Mouse (Mus musculus): ENCODE measurements at regions not wholly inside any gene's neighbourhood (a gene's known extent, or its start where the extent isn't known, plus 50 kb on each side); places are given as distances from the start of the nearest gene placed in this dataset.

GRCm38 (mm10) chr5:28714978-28715377, 247.9 kb upstream of the Shh start:
- no peak overlapping the region for H3K27ac ChIP-seq (replicated peaks)
- H3K4me1 ChIP-seq: no peaks in the 10 kb centered on the region
- H3K27me3 ChIP-seq (replicated peaks): no peaks in the 10 kb centered on the region
- H3K9ac ChIP-seq (replicated peaks): no peak overlapping the region
- H3K4me3 ChIP-seq (replicated peaks): no peak overlapping the region
- no peaks in the 10 kb centered on the region for H3K9me3 ChIP-seq (replicated peaks)
- H3K4me2 ChIP-seq: no peak overlapping the region
- ATAC-seq (ENCODE audit: low FRiP score): no peak
- WGBS: 95% methylated on average over 4 of the region's 4 CpGs
- H3K36me3 ChIP-seq: no peaks in the 10 kb centered on the region

DNA sequence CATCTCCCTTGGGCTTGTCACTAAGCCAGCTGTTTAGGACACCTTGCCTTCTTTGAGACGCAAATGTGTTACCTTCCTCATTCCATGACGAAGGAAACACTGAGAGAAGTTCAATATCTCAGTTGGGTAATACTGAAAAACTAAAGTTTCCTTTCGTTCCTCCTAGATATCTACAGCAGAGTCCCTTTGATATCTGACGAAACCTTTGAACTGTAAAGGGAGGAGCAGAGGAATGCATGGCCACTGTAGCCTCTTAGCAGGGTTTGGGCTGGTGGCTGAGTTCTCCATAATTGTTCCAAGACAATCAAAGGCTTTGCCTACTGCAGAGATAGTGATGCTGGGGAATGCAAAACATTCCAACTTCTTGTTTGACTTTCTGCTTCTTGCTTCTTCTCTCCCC, 243.5 kb upstream of the Shh start:
- WGBS: 63% methylated on average over 4 of the region's 4 CpGs
- H3K4me3 ChIP-seq (replicated peaks): no peak overlapping the region
- no peak for ATAC-seq (ENCODE audit: low FRiP score)
- H3K9me3 ChIP-seq (replicated peaks): no peaks in the 10 kb centered on the region
- no peaks in the 10 kb centered on the region for H3K4me1 ChIP-seq
- H3K36me3 ChIP-seq: no peaks in the 10 kb centered on the region
- no peak overlapping the region for H3K4me2 ChIP-seq
- no peaks in the 10 kb centered on the region for H3K27me3 ChIP-seq (replicated peaks)
- H3K9ac ChIP-seq (replicated peaks): no peak overlapping the region
- H3K27ac ChIP-seq (replicated peaks): no peak overlapping the region

DNA sequence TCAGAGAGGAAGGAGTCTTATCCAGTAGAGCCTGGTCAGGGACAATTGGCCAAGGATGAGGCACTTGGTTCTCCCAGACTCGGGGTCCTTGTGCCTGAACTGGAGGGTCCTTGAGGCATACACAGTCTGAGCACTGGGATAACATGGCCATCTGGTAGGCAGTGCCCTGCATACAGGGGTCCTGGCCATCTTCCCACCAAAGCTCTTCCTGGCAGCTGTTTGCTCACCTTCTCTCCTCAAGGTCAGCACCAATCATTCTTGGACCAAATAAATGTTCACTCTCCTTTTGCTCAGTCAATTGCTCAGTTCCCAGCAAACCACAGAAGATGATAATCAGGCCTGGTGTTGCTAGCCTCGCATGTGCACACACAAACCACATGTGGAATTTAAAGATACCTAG, 242.6 kb upstream of the Shh start:
- no peaks in the 10 kb centered on the region for H3K4me1 ChIP-seq
- no peaks in the 10 kb centered on the region for H3K27me3 ChIP-seq (replicated peaks)
- H3K4me2 ChIP-seq: no peak overlapping the region
- H3K9ac ChIP-seq (replicated peaks): no peak overlapping the region
- no peaks in the 10 kb centered on the region for H3K9me3 ChIP-seq (replicated peaks)
- no peak overlapping the region for H3K27ac ChIP-seq (replicated peaks)
- H3K36me3 ChIP-seq: no peaks in the 10 kb centered on the region
- ATAC-seq (ENCODE audit: low FRiP score): no peak
- no peak overlapping the region for H3K4me3 ChIP-seq (replicated peaks)
- 85% methylated on average over 2 of the region's 2 CpGs for WGBS

- Histone ChIP-seq H3K9ac (replicated peaks) (no peak overlapping the region), H3K4me1 (no peaks in the 10 kb centered on the region), H3K27ac (replicated peaks) (no peak overlapping the region), H3K9me3 (replicated peaks) (no peaks in the 10 kb centered on the region), H3K27me3 (replicated peaks) (no peaks in the 10 kb centered on the region), H3K4me2 (no peak overlapping the region), H3K36me3 (no peaks in the 10 kb centered on the region), H3K4me3 (replicated peaks) (no peak overlapping the region)
- WGBS: 87% methylated on average over 1 of the region's 1 CpGs
- ATAC-seq (ENCODE audit: low FRiP score): no peak
These were observed 237.3 kb upstream of the Shh start for GRCm38 (mm10) chr5:28704359-28704758.

GRCm38 (mm10) chr5:28696966-28697365, 229.9 kb upstream of the Shh start:
- Histone ChIP-seq H3K27me3 (replicated peaks) (no peaks in the 10 kb centered on the region), H3K9me3 (replicated peaks) (no peaks in the 10 kb centered on the region), H3K36me3 (no peaks in the 10 kb centered on the region), H3K9ac (replicated peaks) (no peak overlapping the region), H3K4me3 (replicated peaks) (no peak overlapping the region), H3K27ac (replicated peaks) (no peak overlapping the region), H3K4me2 (no peak overlapping the region), H3K4me1 (no peaks in the 10 kb centered on the region)
- no peak for ATAC-seq (ENCODE audit: low FRiP score)
- WGBS: 74% methylated on average over 3 of the region's 3 CpGs

DNA sequence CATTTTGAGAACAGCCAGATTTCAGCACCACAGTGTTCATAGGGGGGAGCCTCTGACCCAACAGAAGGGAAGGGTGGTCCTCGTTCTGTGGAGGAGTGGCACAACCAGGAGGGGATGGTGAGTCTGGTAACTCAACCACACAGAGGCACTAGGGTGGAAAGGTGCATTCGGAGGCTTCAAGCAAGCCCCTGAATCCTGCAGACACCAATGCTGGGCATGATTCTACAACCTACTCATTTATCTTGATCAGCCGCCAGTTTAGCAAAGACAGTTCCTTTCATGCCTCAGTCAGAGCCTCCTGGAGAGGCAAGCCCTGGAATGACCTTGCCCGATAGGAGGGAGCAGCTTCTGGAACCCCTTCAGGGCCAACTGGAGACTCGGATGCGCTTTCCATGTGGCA, 223.1 kb upstream of the Shh start:
- Histone ChIP-seq H3K9ac (replicated peaks) (no peak overlapping the region), H3K36me3 (no peaks in the 10 kb centered on the region), H3K4me3 (replicated peaks) (no peak overlapping the region), H3K27ac (replicated peaks) (no peak overlapping the region), H3K4me1 (no peaks in the 10 kb centered on the region), H3K27me3 (replicated peaks) (no peaks in the 10 kb centered on the region), H3K9me3 (replicated peaks) (no peaks in the 10 kb centered on the region), H3K4me2 (no peak overlapping the region)
- 79% methylated on average over 6 of the region's 6 CpGs for WGBS
- ATAC-seq (ENCODE audit: low FRiP score): no peak

DNA sequence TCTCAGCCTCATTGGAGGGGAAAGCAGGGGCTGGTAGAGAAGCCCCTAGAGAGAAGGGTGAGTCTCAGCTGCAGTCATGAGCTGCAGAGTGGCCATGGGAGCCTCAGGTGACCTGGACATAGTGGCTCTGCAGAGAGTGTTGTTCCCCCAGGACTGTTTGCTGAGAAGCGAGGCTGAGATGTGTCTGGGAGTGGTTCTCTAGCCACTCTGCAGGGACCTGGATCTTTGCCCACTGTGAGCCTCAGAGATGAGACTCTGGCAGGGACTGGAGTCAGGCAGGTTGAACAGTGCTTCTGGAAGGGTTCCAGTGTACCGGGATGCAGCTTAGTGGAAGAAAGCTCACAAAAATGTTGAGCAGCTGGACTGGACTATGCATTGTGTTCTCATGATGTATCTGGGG, 222.6 kb upstream of the Shh start:
- Histone ChIP-seq H3K9ac (replicated peaks) (no peak overlapping the region), H3K4me3 (replicated peaks) (no peak overlapping the region), H3K4me1 (no peaks in the 10 kb centered on the region), H3K27me3 (replicated peaks) (no peaks in the 10 kb centered on the region), H3K4me2 (no peak overlapping the region), H3K9me3 (replicated peaks) (no peaks in the 10 kb centered on the region), H3K36me3 (no peaks in the 10 kb centered on the region), H3K27ac (replicated peaks) (no peak overlapping the region)
- WGBS: 58% methylated on average over 2 of the region's 2 CpGs
- ATAC-seq (ENCODE audit: low FRiP score): no peak

GRCm38 (mm10) chr5:28689136-28689535, 222.1 kb upstream of the Shh start:
- Histone ChIP-seq H3K4me2 (no peak overlapping the region), H3K27ac (replicated peaks) (no peak overlapping the region), H3K36me3 (no peaks in the 10 kb centered on the region), H3K9me3 (replicated peaks) (no peaks in the 10 kb centered on the region), H3K4me3 (replicated peaks) (no peak overlapping the region), H3K4me1 (no peaks in the 10 kb centered on the region), H3K9ac (replicated peaks) (no peak overlapping the region), H3K27me3 (replicated peaks) (no peaks in the 10 kb centered on the region)
- ATAC-seq (ENCODE audit: low FRiP score): no peak
- 74% methylated on average over 3 of the region's 3 CpGs for WGBS

GRCm38 (mm10) chr5:28682821-28683220, 215.8 kb upstream of the Shh start:
- no peaks in the 10 kb centered on the region for H3K36me3 ChIP-seq
- 89% methylated on average over 6 of the region's 6 CpGs for WGBS

DNA sequence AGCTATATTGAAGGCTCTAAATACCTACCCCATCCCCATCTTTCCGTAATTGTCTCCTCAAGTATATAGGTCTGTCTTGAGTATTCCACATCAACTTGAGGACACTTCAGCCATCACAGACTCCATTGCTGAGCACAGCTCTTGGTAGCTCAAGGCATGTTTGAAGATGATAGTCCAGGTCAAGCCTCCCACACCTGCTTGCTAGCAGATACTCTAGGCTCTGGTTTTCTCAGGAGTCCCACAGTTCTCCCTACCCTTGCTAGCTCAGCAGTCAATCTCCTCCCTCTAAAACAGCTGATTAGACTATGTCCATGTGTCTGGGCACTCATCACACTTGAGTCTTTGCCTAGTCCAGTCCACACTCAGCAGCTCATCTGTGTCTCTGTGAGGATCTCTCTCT, 213.3 kb upstream of the Shh start:
- H3K4me2 ChIP-seq: no peak overlapping the region
- H3K9me3 ChIP-seq (replicated peaks): no peaks in the 10 kb centered on the region
- no peak for ATAC-seq (ENCODE audit: low FRiP score)
- no peak overlapping the region for H3K4me3 ChIP-seq (replicated peaks)
- no peaks in the 10 kb centered on the region for H3K27me3 ChIP-seq (replicated peaks)
- H3K9ac ChIP-seq (replicated peaks): no peak overlapping the region
- H3K36me3 ChIP-seq: no peaks in the 10 kb centered on the region
- H3K27ac ChIP-seq (replicated peaks): no peak overlapping the region
- whole genome bisulfite sequencing: 94% methylated on average over 1 of the region's 1 CpGs
- H3K4me1 ChIP-seq: peaks cover 5% of the 10 kb centered on the region; the same call in 1 of the 2 replicates

More at GRCm38 (mm10) chr5:28682821-28683220, 215.8 kb upstream of the Shh start:
- H3K4me2 ChIP-seq: no peak overlapping the region
- H3K9me3 ChIP-seq (replicated peaks): no peaks in the 10 kb centered on the region
- H3K27me3 ChIP-seq (replicated peaks): no peaks in the 10 kb centered on the region
- no peak for ATAC-seq (ENCODE audit: low FRiP score)
- H3K9ac ChIP-seq (replicated peaks): no peak overlapping the region
- H3K4me1 ChIP-seq: peaks cover 5% of the 10 kb centered on the region; the same call in 1 of the 2 replicates
- no peak overlapping the region for H3K4me3 ChIP-seq (replicated peaks)
- no peak overlapping the region for H3K27ac ChIP-seq (replicated peaks)

DNA sequence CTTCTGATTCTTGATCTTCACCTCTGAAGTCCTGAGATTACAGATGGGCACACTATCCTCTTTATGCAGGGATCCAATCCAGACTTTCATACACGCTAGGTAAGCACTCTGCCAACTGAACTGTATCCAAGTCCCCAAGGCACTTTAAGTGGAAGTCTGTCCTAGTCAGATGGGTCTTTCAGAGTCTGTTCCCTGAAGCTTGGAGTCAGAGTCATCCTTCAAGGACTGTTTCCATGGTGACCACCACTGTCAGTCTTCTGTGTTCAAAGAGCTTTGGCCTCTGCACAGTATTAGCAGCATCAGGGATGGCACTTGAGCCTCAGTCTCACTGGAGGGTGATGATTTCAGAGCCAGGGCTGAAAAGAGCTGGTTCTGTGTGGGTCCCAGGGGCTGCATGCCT, 212.7 kb upstream of the Shh start:
- Histone ChIP-seq H3K4me2 (no peak overlapping the region), H3K27ac (replicated peaks) (no peak overlapping the region), H3K36me3 (no peaks in the 10 kb centered on the region), H3K9ac (replicated peaks) (no peak overlapping the region), H3K9me3 (replicated peaks) (no peaks in the 10 kb centered on the region), H3K4me1 (peaks cover 5% of the 10 kb centered on the region; the same call in 1 of the 2 replicates), H3K27me3 (replicated peaks) (no peaks in the 10 kb centered on the region), H3K4me3 (replicated peaks) (no peak overlapping the region)
- WGBS: 66% methylated on average over 1 of the region's 1 CpGs
- ATAC-seq (ENCODE audit: low FRiP score): peak; percentile 87

GRCm38 (mm10) chr5:28630186-28630585, 163.1 kb upstream of the Shh start:
- ATAC-seq (ENCODE audit: low FRiP score): no peak
- 93% methylated on average over 4 of the region's 4 CpGs for WGBS
- no peak overlapping the region for H3K9ac ChIP-seq (replicated peaks)

DNA sequence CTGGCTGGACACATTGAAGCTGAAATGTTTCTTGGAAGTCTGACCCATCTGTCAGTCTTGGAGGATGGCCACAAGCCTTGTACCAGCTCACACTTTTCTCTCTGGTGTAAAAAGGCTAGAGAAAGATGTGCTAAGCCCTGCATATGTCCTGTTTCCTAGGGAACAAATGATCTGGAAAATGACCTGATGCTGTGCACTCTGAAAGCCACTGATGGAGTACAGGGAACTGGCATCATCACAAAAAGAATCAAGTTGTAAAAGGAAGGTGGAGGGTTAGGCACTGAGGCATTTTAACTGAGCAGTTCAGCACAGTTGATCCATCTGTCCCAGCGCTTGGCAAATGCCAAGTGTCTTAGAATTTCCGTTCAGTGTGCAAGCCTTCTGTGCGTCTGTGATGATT, 144.8 kb upstream of the Shh start:
- no peak overlapping the region for H3K9ac ChIP-seq (replicated peaks)
- no peak overlapping the region for H3K27ac ChIP-seq (replicated peaks)
- no peaks in the 10 kb centered on the region for H3K4me1 ChIP-seq
- ATAC-seq (ENCODE audit: low FRiP score): no peak
- H3K4me2 ChIP-seq: no peak overlapping the region
- no peak overlapping the region for H3K4me3 ChIP-seq (replicated peaks)
- WGBS: 63% methylated on average over 3 of the region's 3 CpGs
- no peaks in the 10 kb centered on the region for H3K36me3 ChIP-seq
- H3K27me3 ChIP-seq (replicated peaks): no peaks in the 10 kb centered on the region
- H3K9me3 ChIP-seq (replicated peaks): no peaks in the 10 kb centered on the region

More at GRCm38 (mm10) chr5:28630186-28630585, 163.1 kb upstream of the Shh start:
- Histone ChIP-seq H3K4me2 (no peak overlapping the region), H3K4me1 (no peaks in the 10 kb centered on the region), H3K27me3 (replicated peaks) (no peaks in the 10 kb centered on the region), H3K27ac (replicated peaks) (no peak overlapping the region), H3K4me3 (replicated peaks) (no peak overlapping the region), H3K36me3 (no peaks in the 10 kb centered on the region), H3K9me3 (replicated peaks) (no peaks in the 10 kb centered on the region)

Measured in neural tube, embryonic 15.5 days (tissue).